Mouse (Mus musculus) embryonic facial prominence, embryonic 12.5 days (tissue): ENCODE results near the gene Doc2a. TPM values are rescaled to one million over a fixed set of nuclear protein-coding genes. Genes with fewer than 3 reads are reported as not detected.
"Not testable (repeated sequence)": the region's sequence is repeated elsewhere in the genome, so short reads cannot be mapped to it uniquely, and the experiment has no call there.

Experiments used
- ATAC-seq: fragments of 200-750 bp; cut with Nextera tagmentation; 2 replicates; pipeline ENCODE4 v1.8.0; 2017; ENCODE audit not compliant: insufficient number of reproducible peaks, insufficient read depth, low FRiP score, low TSS enrichment
- H3K27ac ChIP-seq: fragments of 300-500 bp; sonication (generic); 2 replicates; pipeline ENCODE4 v1.5.1; 2016; ENCODE audit warnings: mild to moderate bottlenecking
- H3K27me3 ChIP-seq: fragments of 300-500 bp; sonication (generic); 2 replicates; pipeline ENCODE4 v1.6.1; 2016; ENCODE audit warnings: mild to moderate bottlenecking, moderate library complexity
- H3K36me3 ChIP-seq: fragments of 300-500 bp; sonication (generic); 2 replicates; pipeline ENCODE4 v1.6.1; 2016; ENCODE audit warnings: mild to moderate bottlenecking
- H3K4me1 ChIP-seq: fragments of 300-500 bp; sonication (generic); 2 replicates; pipeline ENCODE4 v1.6.1; 2016
- H3K4me2 ChIP-seq: fragments of 300-500 bp; sonication (generic); replicated peaks from 2 replicates; pipeline ENCODE4 v1.6.1; 2016; ENCODE audit warnings: mild to moderate bottlenecking, moderate library complexity
- H3K4me3 ChIP-seq: fragments of 300-500 bp; sonication (generic); 2 replicates; pipeline ENCODE4 v1.5.1; 2016; ENCODE audit warnings: mild to moderate bottlenecking
- H3K9ac ChIP-seq: fragments of 300-500 bp; sonication (generic); 2 replicates; pipeline ENCODE4 v1.6.1; 2016; ENCODE audit warnings: mild to moderate bottlenecking, moderate library complexity
- H3K9me3 ChIP-seq: fragments of 300-500 bp; sonication (generic); 2 replicates; pipeline ENCODE4 v1.6.1; 2016; ENCODE audit warnings: mild to moderate bottlenecking, moderate library complexity
- WGBS: fragments of 180-500 bp; shearing (Covaris S2); methylation state at CpG from one replicate; pipeline ENCODE4 v1.1.7; 2016; 5-methylcytosine and 5-hydroxymethylcytosine counted together
- polyA plus RNA-seq: library from polyadenylated mRNA; unstranded; fragments of >200 nt; fragmentation: Nextera tagmentation; extraction: Ambion mirVana; gene quantifications from 2 replicates; pipeline ENCODE4 v1.2.1, GENCODE M21; 2016

Gene Doc2a
- polyA plus RNA-seq, 1 experiment from 2014 or later = 2.8 TPM

DNA sequence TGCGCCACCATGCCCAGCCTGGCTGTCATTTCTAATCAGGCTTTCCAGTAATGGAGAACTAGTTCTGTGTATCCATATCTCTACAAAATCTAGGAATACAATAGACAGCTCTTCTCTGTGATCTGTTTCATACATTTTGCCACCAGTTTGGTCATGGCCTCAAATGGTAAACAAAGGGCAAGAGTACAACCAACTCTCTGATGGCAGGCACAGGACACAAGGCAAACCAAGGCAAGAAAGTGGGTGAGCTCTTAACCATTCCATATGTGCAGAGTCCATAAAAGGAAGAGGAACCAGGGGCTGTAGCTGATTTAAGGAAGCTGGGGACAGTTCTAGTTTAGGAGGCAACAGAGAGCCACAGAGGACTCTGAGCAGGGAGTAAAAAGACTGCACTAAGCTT lies 30.0 kb downstream of the Doc2a start:
- WGBS = 94% methylated on average over 1 of the region's 1 CpGs

DNA sequence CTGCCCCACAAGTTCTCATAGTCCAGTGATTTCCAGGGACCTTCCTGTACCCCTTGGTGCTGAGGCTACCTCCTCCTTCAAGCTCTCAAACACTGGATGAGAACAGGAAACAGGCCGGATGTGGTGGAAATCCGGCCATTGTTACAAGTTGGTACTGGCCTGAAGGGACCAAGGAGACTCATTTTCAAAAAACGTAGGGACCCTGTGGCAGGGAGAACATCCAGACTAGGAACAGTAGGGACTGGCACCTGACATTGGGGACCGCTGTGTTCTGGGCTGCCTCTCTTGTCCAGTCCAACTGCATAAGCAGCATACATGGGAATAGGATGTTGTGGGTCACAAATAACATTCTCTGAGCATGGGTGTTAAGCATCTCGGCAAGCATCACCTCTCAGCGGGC lies 33.8 kb downstream of the Doc2a start:
- 81% methylated on average over 6 of the region's 6 CpGs for WGBS
- H3K9ac ChIP-seq = no peak overlapping the region
- ATAC-seq = no peak
- H3K27ac ChIP-seq = no peak overlapping the region
- H3K9me3 ChIP-seq = no peaks in the 10 kb centered on the region
- no peak overlapping the region for H3K4me3 ChIP-seq
- no peaks in the 10 kb centered on the region for H3K27me3 ChIP-seq
- peaks cover 45% of the 10 kb centered on the region for H3K36me3 ChIP-seq
- no peak overlapping the region; the same call in 1 of the 2 replicates for H3K4me2 ChIP-seq
- H3K4me1 ChIP-seq = peaks cover 23% of the 10 kb centered on the region

More for the DNA sequence above, 30.0 kb downstream of the Doc2a start:
- Histone ChIP-seq H3K27me3 (no peaks in the 10 kb centered on the region), H3K4me2 (no peak overlapping the region), H3K9ac (no peak overlapping the region), H3K4me3 (no peak overlapping the region), H3K36me3 (peaks cover 83% of the 10 kb centered on the region), H3K9me3 (no peaks in the 10 kb centered on the region), H3K4me1 (peaks cover 13% of the 10 kb centered on the region), H3K27ac (no peak overlapping the region)
- no peak for ATAC-seq

- peaks cover 18% of the 10 kb centered on the region for H3K36me3 ChIP-seq
- WGBS = under 1% methylated on average over 15 of the region's 15 CpGs
- H3K4me3 ChIP-seq = peak overlapping the region; percentile 63
- peaks cover 23% of the 10 kb centered on the region for H3K4me1 ChIP-seq
- H3K27me3 ChIP-seq = no peaks in the 10 kb centered on the region
- H3K27ac ChIP-seq = peak overlapping the region; percentile 93
- peak overlapping the region; percentile 78 for H3K9ac ChIP-seq
- H3K9me3 ChIP-seq = no peaks in the 10 kb centered on the region
- peak overlapping the region; percentile 84 for H3K4me2 ChIP-seq
- ATAC-seq = no peak
Measured at GRCm38 (mm10) chr7:126883731-126884181, 36.5 kb downstream of the Doc2a start.

DNA sequence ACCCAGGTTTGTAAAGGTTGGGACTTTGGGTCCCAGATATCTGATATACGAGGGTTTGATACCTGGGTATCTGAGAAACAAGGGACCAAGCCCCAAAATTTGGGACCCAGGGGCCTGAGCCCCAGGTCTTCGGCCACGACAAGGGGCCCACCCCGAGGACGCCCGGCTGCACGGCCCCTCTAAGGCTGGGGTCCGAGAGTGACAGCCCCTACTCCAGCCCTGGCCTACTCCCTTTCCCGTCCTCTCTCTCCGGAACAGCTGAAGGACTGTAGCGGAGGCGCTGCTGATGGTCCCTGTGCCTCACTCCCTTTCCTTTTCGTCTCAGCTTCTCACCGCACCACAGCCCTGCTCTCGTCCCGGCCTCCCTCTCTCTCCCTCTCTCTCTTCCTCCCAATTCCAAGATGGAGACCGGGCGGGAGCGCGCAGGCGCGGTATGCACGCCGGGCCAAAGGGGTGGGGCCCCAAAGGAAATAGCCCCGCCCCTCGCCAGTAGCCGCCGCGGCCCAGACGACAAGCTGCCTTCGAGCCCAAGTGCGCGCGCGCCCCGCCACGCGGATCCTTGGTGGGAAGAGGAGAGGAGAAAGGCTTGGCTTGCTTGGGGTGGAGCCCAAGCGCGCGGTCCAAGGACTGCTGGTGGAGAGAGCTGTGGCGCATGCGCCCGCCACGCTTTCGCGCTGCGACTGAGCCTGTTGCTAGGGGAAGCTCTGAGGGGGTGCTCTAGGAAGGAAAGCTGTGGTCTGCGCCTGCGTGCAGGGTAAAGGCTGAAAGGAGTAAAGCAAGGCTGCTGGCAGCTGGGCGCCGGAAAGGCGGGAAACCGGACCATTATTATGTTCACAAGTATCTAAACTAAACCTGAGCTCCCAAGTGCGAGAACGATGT lies 37.3 kb downstream of the Doc2a start, which contains the start of gene Taok2:
TSS of gene Taok2 (minus strand) at position 418 of the 879 bp plus-strand sequence.
- peak within 1 kb of the TSS; percentile 93 for H3K27ac ChIP-seq
- peak within 1 kb of the TSS; percentile 78 for H3K9ac ChIP-seq
- WGBS = under 1% methylated on average over 56 of the region's 56 CpGs
- ATAC-seq = peak; percentile 98
- H3K4me1 ChIP-seq = peaks cover 23% of the 10 kb centered on the region
- peak within 1 kb of the TSS; percentile 84 for H3K4me2 ChIP-seq
- H3K9me3 ChIP-seq = no peaks in the 10 kb centered on the region
- H3K36me3 ChIP-seq = peaks cover 10% of the 10 kb centered on the region
- H3K4me3 ChIP-seq = peak within 1 kb of the TSS; percentile 63
- H3K27me3 ChIP-seq = no peaks in the 10 kb centered on the region

DNA sequence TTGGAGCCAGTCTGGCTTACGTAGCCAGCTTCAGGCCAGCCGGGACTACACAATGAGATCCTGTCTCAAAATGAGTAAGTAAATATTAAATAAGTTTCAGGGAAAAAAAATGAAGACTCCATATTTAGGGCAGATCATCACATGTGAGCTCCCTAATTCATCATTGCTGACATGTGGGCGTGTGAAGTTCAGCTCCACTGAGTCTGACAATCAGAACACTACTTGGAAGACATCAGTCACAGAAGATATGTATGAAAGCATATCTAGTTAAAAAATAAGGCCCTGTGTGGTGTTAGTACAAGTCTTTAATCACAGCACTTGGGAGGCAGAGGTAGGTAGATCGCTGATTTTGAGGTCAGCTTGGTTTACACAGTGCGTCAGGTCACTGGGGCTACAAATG lies 40.1 kb downstream of the Doc2a start:
- Histone ChIP-seq H3K4me3 (no peak overlapping the region), H3K27ac (no peak overlapping the region)
- ATAC-seq = no peak

DNA sequence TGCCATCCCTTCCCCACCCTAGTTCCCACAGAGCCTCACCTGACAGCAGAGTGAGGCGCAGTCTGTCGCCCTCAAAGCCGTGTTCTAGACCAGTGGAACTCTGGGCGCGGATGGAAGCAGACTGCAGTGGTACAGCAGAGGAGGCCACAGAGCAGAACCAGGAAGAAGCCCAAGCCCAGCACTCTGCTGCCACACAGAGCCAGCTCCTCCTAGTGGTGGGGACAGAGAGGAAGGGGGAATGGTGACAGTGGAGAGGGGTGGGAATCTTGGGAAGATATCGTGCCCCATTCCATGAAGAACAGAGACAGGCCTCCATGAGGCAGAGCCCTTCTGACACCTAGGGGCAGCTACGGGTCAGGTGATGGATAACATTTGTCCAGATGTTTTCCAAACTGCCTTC lies 41.6 kb downstream of the Doc2a start:
- H3K9ac ChIP-seq = no peak overlapping the region
- ATAC-seq = no peak

More for the DNA sequence above, 40.1 kb downstream of the Doc2a start:
- peaks cover 10% of the 10 kb centered on the region for H3K4me1 ChIP-seq
- H3K9ac ChIP-seq = no peak overlapping the region
- 86% methylated on average over 5 of the region's 5 CpGs for WGBS
- H3K4me2 ChIP-seq = no peak overlapping the region
- H3K27me3 ChIP-seq = no peaks in the 10 kb centered on the region
- no peaks in the 10 kb centered on the region; the same call in 1 of the 2 replicates for H3K36me3 ChIP-seq
- no peaks in the 10 kb centered on the region for H3K9me3 ChIP-seq

GRCm38 (mm10) chr7:126896912-126897311 lies 49.7 kb downstream of the Doc2a start:
- Histone ChIP-seq H3K4me3 (no peak overlapping the region), H3K4me2 (no peak overlapping the region), H3K4me1 (peaks cover 6% of the 10 kb centered on the region), H3K36me3 (no peaks in the 10 kb centered on the region), H3K9me3 (no peaks in the 10 kb centered on the region), H3K27me3 (no peaks in the 10 kb centered on the region), H3K27ac (no peak overlapping the region), H3K9ac (no peak overlapping the region)
- ATAC-seq = no peak
- whole genome bisulfite sequencing = 87% methylated on average over 5 of the region's 5 CpGs

More for the DNA sequence above, 41.6 kb downstream of the Doc2a start:
- no peaks in the 10 kb centered on the region for H3K4me1 ChIP-seq
- H3K27me3 ChIP-seq = no peaks in the 10 kb centered on the region
- no peak overlapping the region for H3K4me2 ChIP-seq
- no peak overlapping the region for H3K4me3 ChIP-seq
- H3K36me3 ChIP-seq = no peaks in the 10 kb centered on the region; the same call in 1 of the 2 replicates
- no peaks in the 10 kb centered on the region for H3K9me3 ChIP-seq
- H3K27ac ChIP-seq = no peak overlapping the region
- WGBS = 47% methylated on average over 7 of the region's 7 CpGs

DNA sequence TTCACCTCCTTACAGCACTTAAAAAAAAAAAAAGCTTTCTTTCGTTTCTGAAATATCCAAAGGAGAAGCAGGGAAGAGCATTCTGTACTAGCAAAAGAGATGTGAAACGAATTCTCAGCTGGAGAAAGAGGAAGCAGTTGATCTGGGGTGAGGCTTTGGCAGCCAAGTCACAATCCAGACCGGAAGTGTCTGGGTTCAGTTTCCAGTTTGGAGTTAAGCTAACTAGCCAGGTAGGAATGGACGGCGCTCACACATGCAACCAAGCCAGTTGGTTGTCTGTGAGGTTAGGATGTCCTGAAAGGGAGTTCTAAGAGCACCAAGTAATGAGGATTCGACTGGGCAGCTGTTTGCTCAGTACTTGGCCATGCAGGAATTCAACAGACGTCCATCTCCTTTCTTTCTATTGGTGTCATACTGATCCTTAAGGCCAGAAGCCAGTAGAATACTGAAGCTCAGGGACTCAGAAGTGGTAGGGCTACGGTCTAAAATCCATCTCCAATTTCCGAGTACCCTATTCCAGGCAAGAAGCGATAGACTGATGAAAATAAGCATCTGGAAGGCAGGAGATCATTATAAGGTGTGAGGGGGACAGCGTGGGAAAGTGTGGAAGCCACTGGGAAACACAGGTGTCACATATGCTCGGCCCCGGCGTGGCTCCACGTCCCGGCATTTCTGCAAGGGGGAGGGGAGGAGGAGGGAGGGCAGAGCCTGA lies 50.3 kb downstream of the Doc2a start:
- Histone ChIP-seq H3K27me3 (no peaks in the 10 kb centered on the region), H3K9ac (peak overlapping the region; percentile 69), H3K4me1 (peaks cover 6% of the 10 kb centered on the region), H3K4me2 (peak overlapping the region; percentile 77), H3K9me3 (no peaks in the 10 kb centered on the region), H3K4me3 (peak overlapping the region; percentile 59), H3K27ac (peak overlapping the region; percentile 61; the same call in 1 of the 2 replicates), H3K36me3 (no peaks in the 10 kb centered on the region)
- no peak for ATAC-seq
- WGBS = 23% methylated on average over 16 of the region's 16 CpGs

DNA sequence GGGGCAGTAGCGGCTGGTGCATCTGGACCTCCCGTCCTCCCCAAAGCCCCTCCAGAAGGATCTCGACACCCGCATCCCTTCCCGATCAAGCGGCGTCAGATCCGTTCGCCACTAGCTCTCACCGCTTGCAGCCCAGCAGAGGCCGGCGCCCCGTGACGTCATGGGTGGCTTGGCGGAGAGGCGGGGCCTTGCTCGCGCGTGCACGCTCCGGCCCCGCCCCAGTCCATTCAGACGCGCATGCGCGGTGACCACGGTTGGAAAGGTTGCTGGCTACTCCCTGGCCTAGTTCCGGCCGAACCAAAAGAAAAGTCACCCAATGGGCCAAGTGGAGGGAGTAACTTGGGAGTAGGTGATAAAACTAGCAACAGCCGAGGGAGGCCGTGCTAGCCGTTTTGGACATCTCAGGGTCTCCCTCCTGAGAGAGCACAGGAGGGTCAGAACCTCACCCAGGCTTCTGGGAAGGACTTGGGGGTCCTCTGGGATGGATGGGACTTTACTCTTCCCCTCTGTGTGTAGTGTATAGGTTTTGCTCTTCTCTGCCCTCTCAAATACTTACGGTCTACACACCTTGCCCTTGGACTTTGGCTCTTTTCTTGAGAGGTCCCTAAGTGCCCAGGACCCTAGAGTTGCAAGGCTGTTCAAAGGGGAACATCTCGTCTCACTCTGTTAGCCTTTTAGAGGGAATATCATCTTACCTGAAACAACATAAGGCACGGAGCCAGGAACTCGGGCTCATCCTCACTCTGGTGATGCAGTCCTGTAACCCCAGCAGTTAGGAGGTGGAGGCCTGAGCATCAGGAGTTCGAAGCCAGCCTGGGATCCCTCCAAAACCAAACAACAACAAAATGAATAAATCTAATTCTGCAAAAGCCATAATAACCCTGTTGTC lies 51.1 kb downstream of the Doc2a start:
- 13% methylated on average over 37 of the region's 37 CpGs for whole genome bisulfite sequencing
- ATAC-seq = peak; percentile 92

DNA sequence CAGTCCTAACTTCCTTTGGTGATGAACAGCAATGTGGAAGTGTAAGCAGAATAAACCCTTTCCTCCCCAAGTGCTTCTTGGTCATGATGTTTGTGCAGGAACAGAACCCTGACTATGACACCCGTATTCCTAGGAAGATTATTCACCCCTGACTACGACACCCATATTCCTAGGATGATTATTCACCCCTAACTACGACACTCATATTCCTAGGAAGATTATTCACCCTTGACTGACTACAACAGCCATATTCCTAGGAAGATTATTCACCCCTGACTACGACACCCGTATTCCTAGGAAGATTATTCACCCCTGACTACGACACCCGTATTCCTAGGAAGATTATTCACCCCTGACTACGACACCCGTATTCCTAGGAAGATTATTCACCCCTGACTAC lies 52.6 kb downstream of the Doc2a start:
- not testable (repeated sequence) for H3K36me3 ChIP-seq, H3K27me3 ChIP-seq, H3K9me3 ChIP-seq, H3K9ac ChIP-seq, H3K4me1 ChIP-seq, H3K4me2 ChIP-seq, ATAC-seq, H3K4me3 ChIP-seq, H3K27ac ChIP-seq
- WGBS = 94% methylated on average over 8 of the region's 9 CpGs

More for the DNA sequence above, 51.1 kb downstream of the Doc2a start:
- Histone ChIP-seq H3K4me3 (peak overlapping the region; percentile 59), H3K9ac (peak overlapping the region; percentile 69), H3K4me2 (peak overlapping the region; percentile 77), H3K27ac (peak overlapping the region; percentile 61; the same call in 1 of the 2 replicates), H3K9me3 (no peaks in the 10 kb centered on the region), H3K36me3 (no peaks in the 10 kb centered on the region), H3K4me1 (peaks cover 6% of the 10 kb centered on the region), H3K27me3 (no peaks in the 10 kb centered on the region)
